Mouse (Mus musculus): Measurements from ENCODE around the gene Shc4. TPM values are rescaled to one million over a fixed set of nuclear protein-coding genes. Genes with fewer than 3 reads are reported as not detected.

Shc4 gene
- polyA plus RNA-seq, 1 experiment from 2014 or later = 1.2 TPM

DNA sequence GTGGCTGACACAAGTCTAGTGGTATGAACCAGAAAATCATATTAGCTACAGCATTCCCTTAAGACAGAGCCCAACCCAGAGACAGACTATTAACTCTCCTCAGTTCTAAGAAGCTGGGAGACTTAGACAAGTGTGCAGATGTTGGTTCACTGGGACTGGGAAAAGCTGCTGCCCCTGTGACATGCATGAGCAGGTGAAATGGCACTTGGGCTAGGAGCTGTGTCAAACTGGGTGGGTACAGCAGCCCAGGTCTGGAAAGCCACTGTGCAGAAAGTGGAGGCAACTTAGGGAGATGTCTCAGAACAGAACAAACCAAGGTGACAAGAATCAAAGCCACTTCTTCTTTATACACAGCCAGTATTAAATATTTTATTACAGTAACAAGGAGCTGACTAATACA lies 10.8 kb upstream of the Shc4 start:
- peaks cover 5% of the 10 kb centered on the region in 2 experiments; a peak in 2 of 4 replicates for H3K4me1 ChIP-seq (ENCODE audit: control insufficient read depth in 2 of 2, insufficient read depth in 2 of 2, low read length in 2 of 2)
- ATAC-seq (ENCODE audit: insufficient number of reproducible peaks, insufficient read depth, low FRiP score, low read depth) = no peak
- no peaks in the 10 kb centered on the region for H3K27me3 ChIP-seq (ENCODE audit: control insufficient read depth, insufficient read depth, low read length)
- H3K4me3 ChIP-seq (ENCODE audit: control insufficient read depth in 1 of 2, insufficient read depth in 1 of 2, low read depth in 1 of 2, low read length in 2 of 2) = no peak overlapping the region
- peaks cover 19% of the 10 kb centered on the region for H3K36me3 ChIP-seq (ENCODE audit: control insufficient read depth, insufficient read depth, low read length)
- H3K4me2 ChIP-seq (ENCODE audit: low read length) = no peak overlapping the region
- H3K9me3 ChIP-seq (ENCODE audit: control insufficient read depth, low read length) = no peaks in the 10 kb centered on the region
- no peak overlapping the region for H3K27ac ChIP-seq (replicated peaks in 1 of 2; ENCODE audit: control insufficient read depth in 1 of 2, insufficient read depth in 1 of 2, low read depth in 2 of 2, low read length in 2 of 2)
- no peak overlapping the region for H3K9ac ChIP-seq (ENCODE audit: low read length)

DNA sequence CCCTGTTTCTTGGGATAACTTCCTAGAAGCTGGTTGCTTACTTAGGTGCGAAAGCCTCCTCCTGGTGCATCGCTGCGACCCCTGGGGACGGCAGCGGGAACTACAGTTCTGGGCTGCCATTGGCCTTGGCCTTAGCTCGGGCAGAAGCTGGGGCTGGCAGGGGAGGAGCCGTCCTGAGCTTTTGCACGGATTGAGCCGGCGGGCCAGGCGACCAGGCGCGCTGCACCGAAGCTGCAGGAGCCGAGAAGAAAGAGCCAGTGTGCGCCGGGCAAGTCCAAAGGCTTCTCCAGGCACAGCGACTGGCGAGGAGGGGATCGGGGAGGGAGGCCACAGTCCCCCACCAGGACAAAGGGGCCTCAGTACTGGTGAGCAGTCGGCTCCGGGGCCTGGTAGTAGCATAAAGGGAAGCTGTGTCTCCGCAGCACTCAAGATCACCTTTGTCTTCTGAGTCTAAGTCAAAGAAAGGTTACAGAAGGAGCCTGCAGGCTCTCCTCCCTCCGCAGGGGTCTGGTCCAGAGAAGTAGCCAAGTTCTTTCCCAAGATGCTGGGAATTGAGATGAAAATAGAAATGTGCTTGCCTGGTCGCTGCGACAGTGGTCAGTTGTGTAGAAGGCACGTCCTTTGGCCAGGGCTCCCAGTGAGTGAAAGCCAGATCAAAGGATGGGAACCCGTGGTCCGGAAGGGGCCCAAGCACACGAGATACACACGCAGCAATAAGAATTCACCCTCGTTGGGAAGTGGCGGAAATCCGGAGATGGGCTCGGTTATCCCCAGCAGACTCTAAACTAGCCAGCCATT lies 8.0 kb upstream of the Shc4 start:
- 5% methylated on average over 35 of the region's 35 CpGs for WGBS
- Histone ChIP-seq H3K9ac (ENCODE audit: low read length) (peak overlapping the region; percentile 84), H3K36me3 (ENCODE audit: control insufficient read depth, insufficient read depth, low read length) (no peaks in the 10 kb centered on the region), H3K27ac (replicated peaks in 1 of 2; ENCODE audit: control insufficient read depth in 1 of 2, insufficient read depth in 1 of 2, low read depth in 2 of 2, low read length in 2 of 2) (peak overlapping the region; percentile 61 to 75), H3K4me2 (ENCODE audit: low read length) (peak overlapping the region; percentile 81), H3K9me3 (ENCODE audit: control insufficient read depth, low read length) (no peaks in the 10 kb centered on the region), H3K4me3 (ENCODE audit: control insufficient read depth in 1 of 2, insufficient read depth in 1 of 2, low read depth in 1 of 2, low read length in 2 of 2) (peak overlapping the region; percentile 52 to 59), H3K4me1 (ENCODE audit: control insufficient read depth in 2 of 2, insufficient read depth in 2 of 2, low read length in 2 of 2) (peaks cover 5% of the 10 kb centered on the region in 2 experiments; a peak in 2 of 4 replicates), H3K27me3 (ENCODE audit: control insufficient read depth, insufficient read depth, low read length) (no peaks in the 10 kb centered on the region)
- ATAC-seq (ENCODE audit: insufficient number of reproducible peaks, insufficient read depth, low FRiP score, low read depth) = peak; percentile 78

DNA sequence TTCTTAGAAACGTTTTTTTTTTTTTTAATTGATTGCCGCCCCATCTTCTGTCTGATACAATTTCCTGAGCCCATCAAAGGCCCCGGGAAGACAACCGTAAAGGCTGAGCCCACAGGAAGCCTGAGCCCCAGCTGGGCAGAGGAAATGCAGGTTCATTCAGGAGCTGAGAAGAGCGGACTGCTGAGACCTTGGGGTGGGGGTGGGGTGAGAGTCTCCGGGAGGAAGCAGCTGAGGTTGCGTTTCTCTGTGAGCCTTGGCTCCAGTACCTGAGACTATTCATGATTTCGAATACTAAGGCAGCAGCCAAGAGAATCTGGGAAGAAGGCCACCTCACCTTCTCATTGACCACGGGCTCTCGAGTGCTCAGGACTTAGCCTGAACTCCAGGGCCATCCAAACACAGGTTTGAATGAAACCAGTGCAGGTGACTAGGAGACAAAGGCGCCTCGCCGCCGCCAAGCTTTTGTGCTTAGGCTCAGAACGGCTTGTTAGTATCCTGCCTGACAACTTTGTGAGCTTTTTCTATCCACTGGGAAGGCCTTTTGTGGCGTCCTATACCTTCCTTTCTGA lies 682 bp upstream of the Shc4 start:
- Histone ChIP-seq H3K27me3 (ENCODE audit: control insufficient read depth, insufficient read depth, low read length) (peaks cover 33% of the 10 kb centered on the region), H3K27ac (replicated peaks in 1 of 2; ENCODE audit: control insufficient read depth in 1 of 2, insufficient read depth in 1 of 2, low read depth in 2 of 2, low read length in 2 of 2) (no peak overlapping the region), H3K9me3 (ENCODE audit: control insufficient read depth, low read length) (no peaks in the 10 kb centered on the region), H3K9ac (ENCODE audit: low read length) (peak overlapping the region; percentile 73; the same call in 1 of the 2 replicates), H3K4me3 (ENCODE audit: control insufficient read depth in 1 of 2, insufficient read depth in 1 of 2, low read depth in 1 of 2, low read length in 2 of 2) (peak overlapping the region; percentile 23 to 58), H3K4me2 (ENCODE audit: low read length) (peak overlapping the region; percentile 100), H3K4me1 (ENCODE audit: control insufficient read depth in 2 of 2, insufficient read depth in 2 of 2, low read length in 2 of 2) (peaks cover 9 to 14% of the 10 kb centered on the region in 2 experiments), H3K36me3 (ENCODE audit: control insufficient read depth, insufficient read depth, low read length) (no peaks in the 10 kb centered on the region)
- no peak for ATAC-seq (ENCODE audit: insufficient number of reproducible peaks, insufficient read depth, low FRiP score, low read depth)
- 5% methylated on average over 16 of the region's 16 CpGs for WGBS

DNA sequence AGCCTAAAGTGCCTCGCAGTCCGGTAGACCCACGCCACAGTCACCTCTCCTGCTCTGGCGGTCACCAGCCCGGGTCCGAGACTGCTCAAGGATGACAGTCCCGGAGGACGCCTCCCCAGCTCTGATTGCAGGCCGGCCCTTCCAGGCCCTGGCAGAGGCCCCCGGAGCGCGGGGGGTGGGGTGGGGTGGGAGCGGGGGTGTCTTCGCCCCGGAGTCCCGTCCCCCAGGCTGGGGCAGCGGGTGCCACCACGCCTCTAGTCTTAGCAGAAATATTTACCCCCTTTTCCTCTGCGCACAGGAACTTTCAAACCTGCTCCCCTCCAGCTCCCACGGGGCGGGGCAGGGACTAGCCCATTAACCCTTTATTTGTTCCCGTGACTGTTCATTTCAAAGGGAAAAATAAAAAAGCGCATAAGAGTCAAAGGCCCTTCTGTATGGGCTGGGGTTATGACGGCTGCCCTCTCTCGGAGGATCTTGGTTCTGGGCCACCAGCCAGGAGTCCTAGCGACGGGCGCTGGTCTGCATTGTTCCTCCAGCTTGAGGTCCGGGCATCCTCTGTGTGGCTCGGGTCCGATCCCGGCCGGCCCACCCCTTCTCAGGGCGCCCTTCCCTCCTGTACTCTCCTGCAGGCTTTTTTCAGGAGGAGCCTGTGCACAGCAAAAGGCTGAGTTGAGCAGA lies 401 bp downstream of the Shc4 start:
- H3K36me3 ChIP-seq (ENCODE audit: control insufficient read depth, insufficient read depth, low read length) = no peaks in the 10 kb centered on the region
- H3K9ac ChIP-seq (ENCODE audit: low read length) = peak overlapping the region; percentile 73
- 0% methylated on average over 34 of the region's 34 CpGs for WGBS
- peak overlapping the region; percentile 56 to 58 for H3K4me3 ChIP-seq (ENCODE audit: control insufficient read depth in 1 of 2, insufficient read depth in 1 of 2, low read depth in 1 of 2, low read length in 2 of 2)
- H3K4me2 ChIP-seq (ENCODE audit: low read length) = peak overlapping the region; percentile 100
- H3K27ac ChIP-seq (replicated peaks in 1 of 2; ENCODE audit: control insufficient read depth in 1 of 2, insufficient read depth in 1 of 2, low read depth in 2 of 2, low read length in 2 of 2) = no peak overlapping the region
- H3K27me3 ChIP-seq (ENCODE audit: control insufficient read depth, insufficient read depth, low read length) = peaks cover 33% of the 10 kb centered on the region
- peaks cover 9 to 14% of the 10 kb centered on the region in 2 experiments for H3K4me1 ChIP-seq (ENCODE audit: control insufficient read depth in 2 of 2, insufficient read depth in 2 of 2, low read length in 2 of 2)
- H3K9me3 ChIP-seq (ENCODE audit: control insufficient read depth, low read length) = no peaks in the 10 kb centered on the region
- no peak; the same call in 1 of the 2 replicates for ATAC-seq (ENCODE audit: insufficient number of reproducible peaks, insufficient read depth, low FRiP score, low read depth)

DNA sequence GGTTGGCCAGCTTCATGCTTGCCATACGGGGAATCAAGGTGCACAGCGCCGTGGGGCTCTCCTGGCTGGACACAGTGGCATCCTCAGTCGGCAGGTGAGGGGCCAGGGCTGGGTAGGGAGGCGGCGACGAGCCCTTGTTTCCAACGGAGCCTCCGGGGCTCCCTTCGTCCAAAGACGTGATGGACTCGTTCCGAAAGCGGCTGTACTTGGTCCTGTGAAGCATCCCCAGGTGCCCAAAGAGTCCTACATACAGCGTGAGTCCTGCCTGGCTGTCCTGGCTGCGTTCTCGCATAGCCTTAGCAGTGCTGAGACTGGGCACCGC lies 901 bp downstream of the Shc4 start:
- peaks cover 9 to 14% of the 10 kb centered on the region in 2 experiments for H3K4me1 ChIP-seq (ENCODE audit: control insufficient read depth in 2 of 2, insufficient read depth in 2 of 2, low read length in 2 of 2)
- peak overlapping the region; percentile 56 to 58 for H3K4me3 ChIP-seq (ENCODE audit: control insufficient read depth in 1 of 2, insufficient read depth in 1 of 2, low read depth in 1 of 2, low read length in 2 of 2)
- H3K9ac ChIP-seq (ENCODE audit: low read length) = peak overlapping the region; percentile 73
- peak overlapping the region; percentile 100 for H3K4me2 ChIP-seq (ENCODE audit: low read length)
- H3K27ac ChIP-seq (replicated peaks in 1 of 2; ENCODE audit: control insufficient read depth in 1 of 2, insufficient read depth in 1 of 2, low read depth in 2 of 2, low read length in 2 of 2) = no peak overlapping the region
- H3K9me3 ChIP-seq (ENCODE audit: control insufficient read depth, low read length) = no peaks in the 10 kb centered on the region
- no peaks in the 10 kb centered on the region for H3K36me3 ChIP-seq (ENCODE audit: control insufficient read depth, insufficient read depth, low read length)
- WGBS = 1% methylated on average over 18 of the region's 18 CpGs
- no peak for ATAC-seq (ENCODE audit: insufficient number of reproducible peaks, insufficient read depth, low FRiP score, low read depth)
- peaks cover 33% of the 10 kb centered on the region for H3K27me3 ChIP-seq (ENCODE audit: control insufficient read depth, insufficient read depth, low read length)

DNA sequence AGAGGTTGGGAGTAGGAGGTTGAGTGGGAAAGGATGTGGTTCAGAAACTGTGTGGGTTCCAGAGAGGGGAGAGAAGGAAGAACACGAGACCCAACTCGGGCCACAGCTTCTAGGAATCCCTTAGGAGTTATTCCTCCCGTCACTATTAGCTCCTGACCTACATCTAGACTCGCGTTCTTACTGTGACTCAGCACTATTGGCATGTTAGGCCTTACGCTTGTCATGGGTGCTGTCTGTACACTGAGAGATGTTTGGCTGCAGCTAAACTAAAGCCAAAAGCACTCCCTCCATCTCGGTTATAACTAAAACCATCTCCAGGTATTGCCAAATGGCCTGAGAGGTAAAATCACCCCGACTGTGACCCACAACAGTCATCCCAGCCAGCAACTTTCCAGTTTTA lies 7.3 kb downstream of the Shc4 start:
- Histone ChIP-seq H3K9me3 (ENCODE audit: control insufficient read depth, low read length) (no peaks in the 10 kb centered on the region), H3K4me1 (ENCODE audit: control insufficient read depth in 2 of 2, insufficient read depth in 2 of 2, low read length in 2 of 2) (no peaks in the 10 kb centered on the region), H3K27me3 (ENCODE audit: control insufficient read depth, insufficient read depth, low read length) (peaks cover 9% of the 10 kb centered on the region), H3K9ac (ENCODE audit: low read length) (no peak overlapping the region), H3K4me2 (ENCODE audit: low read length) (no peak overlapping the region), H3K27ac (replicated peaks in 1 of 2; ENCODE audit: control insufficient read depth in 1 of 2, insufficient read depth in 1 of 2, low read depth in 2 of 2, low read length in 2 of 2) (no peak overlapping the region), H3K36me3 (ENCODE audit: control insufficient read depth, insufficient read depth, low read length) (no peaks in the 10 kb centered on the region), H3K4me3 (ENCODE audit: control insufficient read depth in 1 of 2, insufficient read depth in 1 of 2, low read depth in 1 of 2, low read length in 2 of 2) (no peak overlapping the region)
- no peak for ATAC-seq (ENCODE audit: insufficient number of reproducible peaks, insufficient read depth, low FRiP score, low read depth)
- 78% methylated on average over 8 of the region's 8 CpGs for WGBS

DNA sequence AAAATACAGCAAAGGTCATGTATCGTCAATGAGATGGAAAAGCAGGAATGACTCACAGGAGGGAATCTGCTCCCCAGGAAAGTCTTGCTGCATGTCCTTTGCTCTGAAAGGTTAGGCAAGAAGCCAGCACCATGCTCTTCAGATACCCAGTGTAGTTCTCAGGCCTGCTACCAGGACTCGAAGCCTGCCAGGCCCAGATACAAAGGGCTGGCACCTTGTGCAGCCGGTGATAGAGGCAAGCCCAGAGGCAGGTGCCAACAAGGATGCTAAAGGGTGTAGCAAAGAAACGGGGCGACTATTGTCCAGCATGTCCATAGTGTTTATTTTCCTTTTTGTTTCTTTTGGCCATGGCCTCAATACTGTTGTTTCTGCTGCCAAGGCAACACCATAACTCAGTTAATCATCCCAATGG lies 17.4 kb downstream of the Shc4 start:
- Histone ChIP-seq H3K27ac (replicated peaks in 1 of 2; ENCODE audit: control insufficient read depth in 1 of 2, insufficient read depth in 1 of 2, low read depth in 2 of 2, low read length in 2 of 2) (no peak overlapping the region), H3K27me3 (ENCODE audit: control insufficient read depth, insufficient read depth, low read length) (no peaks in the 10 kb centered on the region), H3K9ac (ENCODE audit: low read length) (no peak overlapping the region), H3K4me1 (ENCODE audit: control insufficient read depth in 2 of 2, insufficient read depth in 2 of 2, low read length in 2 of 2) (no peaks in the 10 kb centered on the region), H3K4me2 (ENCODE audit: low read length) (no peak overlapping the region), H3K9me3 (ENCODE audit: control insufficient read depth, low read length) (no peaks in the 10 kb centered on the region), H3K4me3 (ENCODE audit: control insufficient read depth in 1 of 2, insufficient read depth in 1 of 2, low read depth in 1 of 2, low read length in 2 of 2) (no peak overlapping the region), H3K36me3 (ENCODE audit: control insufficient read depth, insufficient read depth, low read length) (no peaks in the 10 kb centered on the region)
- 66% methylated on average over 5 of the region's 5 CpGs for WGBS
- ATAC-seq (ENCODE audit: insufficient number of reproducible peaks, insufficient read depth, low FRiP score, low read depth) = no peak
